Comparison of ENCODE assay signal across 8 mouse cellular contexts in genomic region chrX:136708168-136708681, GRCm38 (mm10). TPM values are rescaled to one million over a fixed set of nuclear protein-coding genes. Genes with fewer than 3 reads are reported as not detected.
DNase-seq lines count a peak whose midpoint lies in the region; ATAC-seq and TF ChIP-seq lines count a peak whose summit lies in the region.

No protein-coding gene starts in this region.

- H3K4me3 ChIP-seq in forebrain, embryonic 16.5 days (replicated peaks; ENCODE audit: low read length) = peak overlapping the region; percentile 57
- peak overlapping the region; percentile 59 for H3K4me3 ChIP-seq in hindbrain, embryonic 10.5 days
- peak overlapping the region; percentile 47 for H3K4me3 ChIP-seq in lung, embryonic 14.5 days (ENCODE audit: low read depth, low read length)
- H3K4me3 ChIP-seq in neural tube, embryonic 15.5 days (replicated peaks) = peak overlapping the region; percentile 46

- WGBS in forebrain, embryonic 16.5 days = 19% methylated on average over 18 of the region's 18 CpGs
- 18% methylated on average over 18 of the region's 18 CpGs for WGBS in hindbrain, embryonic 10.5 days
- 11% methylated on average over 18 of the region's 18 CpGs for WGBS in lung, embryonic 14.5 days
- WGBS in neural tube, embryonic 15.5 days = 15% methylated on average over 18 of the region's 18 CpGs

- no peaks in the 10 kb centered on the region for H3K36me3 ChIP-seq in forebrain, embryonic 16.5 days (ENCODE audit: control insufficient read depth, insufficient read depth)
- no peaks in the 10 kb centered on the region for H3K36me3 ChIP-seq in hindbrain, embryonic 10.5 days
- no peaks in the 10 kb centered on the region for H3K36me3 ChIP-seq in lung, embryonic 14.5 days (ENCODE audit: insufficient read depth)
- H3K36me3 ChIP-seq in neural tube, embryonic 15.5 days = no peaks in the 10 kb centered on the region

- peak overlapping the region; percentile 61 for H3K4me2 ChIP-seq in forebrain, embryonic 16.5 days (ENCODE audit: low read length)
- peak overlapping the region; percentile 62 for H3K4me2 ChIP-seq in lung, embryonic 14.5 days
- H3K4me2 ChIP-seq in neural tube, embryonic 15.5 days = peak overlapping the region; percentile 60

- H3K4me1 ChIP-seq in forebrain, embryonic 16.5 days (replicated peaks; ENCODE audit: control insufficient read depth, insufficient read depth, low read length) = 0 out of 2 replicates have a peak, but pooled peaks cover 3% of the 10 kb centered on the region
- peaks cover 3% of the 10 kb centered on the region; the same call in 1 of the 2 replicates for H3K4me1 ChIP-seq in hindbrain, embryonic 10.5 days (replicated peaks)
- H3K4me1 ChIP-seq in lung, embryonic 14.5 days (ENCODE audit: insufficient read depth) = no peaks in the 10 kb centered on the region
- no peaks in the 10 kb centered on the region; the same call in 1 of the 2 replicates for H3K4me1 ChIP-seq in neural tube, embryonic 15.5 days

- no peaks in the 10 kb centered on the region for H3K27me3 ChIP-seq in forebrain, embryonic 16.5 days (replicated peaks; ENCODE audit: control insufficient read depth, insufficient read depth, low read length)
- no peaks in the 10 kb centered on the region for H3K27me3 ChIP-seq in hindbrain, embryonic 10.5 days (ENCODE audit: insufficient read depth, poor library complexity, severe bottlenecking)
- no peaks in the 10 kb centered on the region for H3K27me3 ChIP-seq in lung, embryonic 14.5 days (ENCODE audit: insufficient read depth, low read length)
- no peaks in the 10 kb centered on the region for H3K27me3 ChIP-seq in neural tube, embryonic 15.5 days (replicated peaks)

- H3K9me3 ChIP-seq in forebrain, embryonic 16.5 days (ENCODE audit: control insufficient read depth, low read length) = no peaks in the 10 kb centered on the region
- no peaks in the 10 kb centered on the region for H3K9me3 ChIP-seq in hindbrain, embryonic 10.5 days
- H3K9me3 ChIP-seq in lung, embryonic 14.5 days (ENCODE audit: low read depth, low read length) = no peaks in the 10 kb centered on the region
- H3K9me3 ChIP-seq in neural tube, embryonic 15.5 days (replicated peaks) = no peaks in the 10 kb centered on the region

- peak; percentile 46 for DNase-seq in NIH3T3 (ENCODE audit: low read depth)
- peak; percentile 49 for DNase-seq in cerebellum, adult 11-12 months
- DNase-seq in hindbrain, embryonic 10.5 days (ENCODE audit: low spot score) = peak; percentile 63
- DNase-seq in layer of hippocampus, postnatal 10 days (ENCODE audit: low spot score in 2 of 2) = peak; percentile 42 to 62
- DNase-seq in lung, embryonic 14.5 days = peak; percentile 71
- peak; percentile 20 for DNase-seq in thymus, postnatal 25 days

- peak; percentile 92 for ATAC-seq in forebrain, embryonic 16.5 days
- peak; percentile 90 for ATAC-seq in lung, embryonic 14.5 days (ENCODE audit: insufficient read depth)
- peak; percentile 93 for ATAC-seq in neural tube, embryonic 15.5 days (ENCODE audit: low FRiP score)

- peak overlapping the region; percentile 69 for H3K9ac ChIP-seq in forebrain, embryonic 16.5 days (replicated peaks; ENCODE audit: low read depth, low read length)
- peak overlapping the region; percentile 65 for H3K9ac ChIP-seq in lung, embryonic 14.5 days
- H3K9ac ChIP-seq in neural tube, embryonic 15.5 days (replicated peaks) = peak overlapping the region; percentile 54

- H3K27ac ChIP-seq in forebrain, embryonic 16.5 days (ENCODE audit: low read length) = peak overlapping the region; percentile 89
- H3K27ac ChIP-seq in hindbrain, embryonic 10.5 days = peak overlapping the region; percentile 91
- H3K27ac ChIP-seq in lung, embryonic 14.5 days (ENCODE audit: low read depth) = peak overlapping the region; percentile 65
- peak overlapping the region; percentile 90 for H3K27ac ChIP-seq in neural tube, embryonic 15.5 days (replicated peaks)

- TF ChIP-seq CTCF in lung, embryonic 14.5 days (IDR thresholded peaks at IDR 0.05; ENCODE audit: low read depth) = no peak

RNA-seq across cellular contexts. Expression of gene Tceal1, which starts 0.4 kb away (rescaled TPM):
- 21.5 and 21.7 TPM in 2 replicates for polyA plus RNA-seq in forebrain, embryonic 16.5 days (2015; fragmentation: Nextera tagmentation; extraction: Ambion mirVana)
- polyA plus RNA-seq in hindbrain, embryonic 10.5 days (2016; fragmentation: Nextera tagmentation; extraction: Ambion mirVana) = 7.2 and 9.0 TPM in 2 replicates
- total RNA-seq in layer of hippocampus, postnatal 10 days (2021) = 10 to 100 TPM; 13.5 to 14.6 TPM
- polyA plus RNA-seq in lung, embryonic 14.5 days (2014; fragmentation: Nextera tagmentation; extraction: Ambion mirVana) = 10.3 and 10.4 TPM in 2 replicates
- 21.4 and 25.9 TPM in 2 replicates for polyA plus RNA-seq in neural tube, embryonic 15.5 days (2015; fragmentation: Nextera tagmentation; extraction: Ambion mirVana)

RNA-seq across cellular contexts. Expression of gene Morf4l2, which starts 35.3 kb away (rescaled TPM):
- polyA plus RNA-seq in forebrain, embryonic 16.5 days (2015; fragmentation: Nextera tagmentation; extraction: Ambion mirVana) = 581 and 603 TPM in 2 replicates
- polyA plus RNA-seq in hindbrain, embryonic 10.5 days (2016; fragmentation: Nextera tagmentation; extraction: Ambion mirVana) = 514 and 571 TPM in 2 replicates
- total RNA-seq in layer of hippocampus, postnatal 10 days (2021) = 100 to 1,000 TPM; 467 to 472 TPM
- polyA plus RNA-seq in lung, embryonic 14.5 days (2014; fragmentation: Nextera tagmentation; extraction: Ambion mirVana) = 572 and 614 TPM in 2 replicates
- polyA plus RNA-seq in neural tube, embryonic 15.5 days (2015; fragmentation: Nextera tagmentation; extraction: Ambion mirVana) = 509 and 511 TPM in 2 replicates

Comparison
In these comparisons a context has a peak if more than half of its experiments do, and no peak if none do; other contexts are left out.
1. Peak in every context shown above with its lines: DNase-seq, ATAC-seq, H3K4me3 ChIP-seq and H3K27ac ChIP-seq.
2. DNase-seq: peak in every context shown above with its lines; median percentile 71 in lung, embryonic 14.5 days; 63 in hindbrain, embryonic 10.5 days; 52 in layer of hippocampus, postnatal 10 days; 49 in cerebellum, adult 11-12 months; 46 in NIH3T3; 20 in thymus, postnatal 25 days.